Mouse (Mus musculus): ENCODE data around the gene Tmem254a. TPM values are rescaled to one million over a fixed set of nuclear protein-coding genes. Genes with fewer than 3 reads are reported as not detected.

The Tmem254a gene
- polyA plus RNA-seq (2015; fragmentation: Illumina TruSeq; extraction: RNeasy Lipid Tissue Mini Kit (QIAGEN cat#74804); ENCODE audit: insufficient read depth, low replicate concordance) = 3.4 TPM

GRCm38 (mm10) chr14:25927562-25927881 is at the start of gene Tmem254a:
Gene Tmem254a (minus strand): TSS chr14:25927672.

GRCm38 (mm10) chr14:25938004-25938403 is 10.5 kb upstream of the Tmem254a start, which contains the start of gene Cphx1:
Gene Cphx1 (plus strand): TSS chr14:25938304.

GRCm38 (mm10) chr14:25903000-25903399 is 24.5 kb downstream of the Tmem254a start, which contains the start of gene Plac9a:
Gene Plac9a (minus strand): TSS chr14:25903100.

Other genes with a start within 250 kb of the Tmem254a start
- gene Ppif, start 233.5 kb downstream of the Tmem254a start, polyA plus RNA-seq (2015; fragmentation: Illumina TruSeq; extraction: RNeasy Lipid Tissue Mini Kit (QIAGEN cat#74804); ENCODE audit: insufficient read depth, low replicate concordance) = 22.2 TPM
- 24.2 TPM for gene Zcchc24, start 158.6 kb downstream of the Tmem254a start, polyA plus RNA-seq (2015; fragmentation: Illumina TruSeq; extraction: RNeasy Lipid Tissue Mini Kit (QIAGEN cat#74804); ENCODE audit: insufficient read depth, low replicate concordance)
- 47.0 TPM for gene Anxa11, start 85.5 kb downstream of the Tmem254a start, polyA plus RNA-seq (2015; fragmentation: Illumina TruSeq; extraction: RNeasy Lipid Tissue Mini Kit (QIAGEN cat#74804); ENCODE audit: insufficient read depth, low replicate concordance)
- 1.8 TPM for gene Plac9a, start 24.6 kb downstream of the Tmem254a start, polyA plus RNA-seq (2015; fragmentation: Illumina TruSeq; extraction: RNeasy Lipid Tissue Mini Kit (QIAGEN cat#74804); ENCODE audit: insufficient read depth, low replicate concordance)
- gene Cphx1, start 10.6 kb upstream of the Tmem254a start, polyA plus RNA-seq (2015; fragmentation: Illumina TruSeq; extraction: RNeasy Lipid Tissue Mini Kit (QIAGEN cat#74804); ENCODE audit: insufficient read depth, low replicate concordance) = not detected
- gene Duxbl1, start 50.9 kb upstream of the Tmem254a start, polyA plus RNA-seq (2015; fragmentation: Illumina TruSeq; extraction: RNeasy Lipid Tissue Mini Kit (QIAGEN cat#74804); ENCODE audit: insufficient read depth, low replicate concordance) = 0.80 TPM
- gene Gm9780, start 115.0 kb upstream of the Tmem254a start, polyA plus RNA-seq (2015; fragmentation: Illumina TruSeq; extraction: RNeasy Lipid Tissue Mini Kit (QIAGEN cat#74804); ENCODE audit: insufficient read depth, low replicate concordance) = 9.5 TPM
- gene Tmem254c, start 139.7 kb upstream of the Tmem254a start, polyA plus RNA-seq (2015; fragmentation: Illumina TruSeq; extraction: RNeasy Lipid Tissue Mini Kit (QIAGEN cat#74804); ENCODE audit: insufficient read depth, low replicate concordance) = 32.6 TPM
- gene Cphx2, start 153.8 kb upstream of the Tmem254a start, polyA plus RNA-seq (2015; fragmentation: Illumina TruSeq; extraction: RNeasy Lipid Tissue Mini Kit (QIAGEN cat#74804); ENCODE audit: insufficient read depth, low replicate concordance) = not detected
- not detected for gene Cphx3, start 154.6 kb upstream of the Tmem254a start, polyA plus RNA-seq (2015; fragmentation: Illumina TruSeq; extraction: RNeasy Lipid Tissue Mini Kit (QIAGEN cat#74804); ENCODE audit: insufficient read depth, low replicate concordance)
- gene Duxbl2, start 190.7 kb upstream of the Tmem254a start, polyA plus RNA-seq (2015; fragmentation: Illumina TruSeq; extraction: RNeasy Lipid Tissue Mini Kit (QIAGEN cat#74804); ENCODE audit: insufficient read depth, low replicate concordance) = 1.1 TPM

Data from spleen, adult 10 weeks (tissue).